Mouse (Mus musculus) erythroblast, embryonic 14.5 days (primary cell): Measurements from ENCODE around the gene Itga10. TPM values are rescaled to one million over a fixed set of nuclear protein-coding genes. Genes with fewer than 3 reads are reported as not detected.

Experiments
- H3K27me3 ChIP-seq: 2 replicates; pipeline ENCODE4 v1.6.1; 2012; ENCODE audit warnings: inconsistent platforms; ENCODE audit not compliant: control insufficient read depth
- H3K36me3 ChIP-seq: 2 replicates; pipeline ENCODE4 v1.6.1; 2012; ENCODE audit warnings: mild to moderate bottlenecking, inconsistent platforms; ENCODE audit not compliant: control insufficient read depth
- H3K4me1 ChIP-seq: 2 replicates; pipeline ENCODE4 v1.6.1; 2012; ENCODE audit warnings: inconsistent platforms; ENCODE audit not compliant: control insufficient read depth
- H3K4me3 ChIP-seq: replicated peaks from 2 replicates; pipeline ENCODE3; 2012; ENCODE audit warnings: moderate library complexity, mild to moderate bottlenecking, inconsistent platforms
- H3K9me3 ChIP-seq: 2 replicates; pipeline ENCODE4 v1.6.1; 2012; ENCODE audit warnings: low read length, inconsistent platforms, mixed read lengths; ENCODE audit not compliant: control insufficient read depth
- GATA1 ChIP-seq: IDR thresholded peaks from 2 replicates; pipeline ENCODE4 v1.6.1; 2012; ENCODE audit warnings: low read length, inconsistent platforms, mixed read lengths
- TAL1 ChIP-seq: IDR thresholded peaks from 3 replicates; pipeline ENCODE4 v1.6.1; 2012; ENCODE audit warnings: low read length, inconsistent platforms, mixed read lengths
- polyA plus RNA-seq: library from polyadenylated mRNA; stranded (reverse); fragments of >175 nt; gene quantifications from 2 replicates; pipeline ENCODE4 v1.2.3, GENCODE M21; 2012

Gene Itga10
- polyA plus RNA-seq, 1 experiment: not detected

GRCm38 (mm10) chr3:96673514-96673913 lies 28.1 kb downstream of the Itga10 start:
- peaks cover 12% of the 10 kb centered on the region for H3K4me1 ChIP-seq
- H3K9me3 ChIP-seq: no peaks in the 10 kb centered on the region
- no peak overlapping the region for H3K4me3 ChIP-seq
- TF ChIP-seq TAL1: no peak
- TF ChIP-seq GATA1: no peak
- H3K27me3 ChIP-seq: peaks cover 29% of the 10 kb centered on the region
- H3K36me3 ChIP-seq: no peaks in the 10 kb centered on the region

- peaks cover 20% of the 10 kb centered on the region for H3K4me1 ChIP-seq
Measured at GRCm38 (mm10) chr3:96674442-96674841, 29.1 kb downstream of the Itga10 start.

GRCm38 (mm10) chr3:96675171-96675570 lies 29.8 kb downstream of the Itga10 start:
- peaks cover 16% of the 10 kb centered on the region for H3K4me1 ChIP-seq
- no peaks in the 10 kb centered on the region for H3K9me3 ChIP-seq
- peaks cover 20% of the 10 kb centered on the region for H3K27me3 ChIP-seq
- no peaks in the 10 kb centered on the region for H3K36me3 ChIP-seq
- no peak overlapping the region for H3K4me3 ChIP-seq
- TF ChIP-seq TAL1 (no peak), GATA1 (no peak)

More at GRCm38 (mm10) chr3:96674442-96674841, 29.1 kb downstream of the Itga10 start:
- Histone ChIP-seq H3K36me3 (no peaks in the 10 kb centered on the region), H3K4me3 (no peak overlapping the region), H3K27me3 (peaks cover 27% of the 10 kb centered on the region), H3K9me3 (no peaks in the 10 kb centered on the region)
- TF ChIP-seq TAL1 (no peak), GATA1 (no peak)

- peaks cover 14% of the 10 kb centered on the region for H3K27me3 ChIP-seq
- H3K4me3 ChIP-seq: no peak overlapping the region
- no peaks in the 10 kb centered on the region for H3K9me3 ChIP-seq
- H3K36me3 ChIP-seq: no peaks in the 10 kb centered on the region
- TF ChIP-seq TAL1 (no peak), GATA1 (no peak)
- H3K4me1 ChIP-seq: peaks cover 15% of the 10 kb centered on the region
Measured at GRCm38 (mm10) chr3:96675690-96676089, 30.3 kb downstream of the Itga10 start.

GRCm38 (mm10) chr3:96678456-96678855 lies 33.1 kb downstream of the Itga10 start:
- peaks cover 14% of the 10 kb centered on the region for H3K27me3 ChIP-seq
- H3K4me1 ChIP-seq: peaks cover 17% of the 10 kb centered on the region
- TF ChIP-seq GATA1 (no peak), TAL1 (no peak)
- H3K4me3 ChIP-seq: no peak overlapping the region
- H3K36me3 ChIP-seq: no peaks in the 10 kb centered on the region
- H3K9me3 ChIP-seq: no peaks in the 10 kb centered on the region

GRCm38 (mm10) chr3:96679159-96679674 lies 33.8 kb downstream of the Itga10 start:
- no peak overlapping the region for H3K4me3 ChIP-seq
- no peaks in the 10 kb centered on the region for H3K36me3 ChIP-seq
- TF ChIP-seq TAL1 (no peak), GATA1 (no peak)
- no peaks in the 10 kb centered on the region for H3K9me3 ChIP-seq
- H3K27me3 ChIP-seq: peaks cover 21% of the 10 kb centered on the region
- H3K4me1 ChIP-seq: peaks cover 17% of the 10 kb centered on the region

GRCm38 (mm10) chr3:96680269-96680956 lies 35.0 kb downstream of the Itga10 start:
- peaks cover 20% of the 10 kb centered on the region for H3K4me1 ChIP-seq
- H3K9me3 ChIP-seq: no peaks in the 10 kb centered on the region
- TF ChIP-seq TAL1 (no peak), GATA1 (no peak)
- no peaks in the 10 kb centered on the region for H3K36me3 ChIP-seq
- no peak overlapping the region for H3K4me3 ChIP-seq
- H3K27me3 ChIP-seq: peaks cover 33% of the 10 kb centered on the region

GRCm38 (mm10) chr3:96683496-96683895 lies 38.1 kb downstream of the Itga10 start:
- H3K27me3 ChIP-seq: peaks cover 50% of the 10 kb centered on the region

GRCm38 (mm10) chr3:96684151-96684821 lies 38.9 kb downstream of the Itga10 start:
- no peaks in the 10 kb centered on the region for H3K36me3 ChIP-seq
- H3K4me1 ChIP-seq: peaks cover 12% of the 10 kb centered on the region
- no peaks in the 10 kb centered on the region for H3K9me3 ChIP-seq
- TF ChIP-seq TAL1 (no peak), GATA1 (no peak)
- H3K27me3 ChIP-seq: peaks cover 56% of the 10 kb centered on the region
- H3K4me3 ChIP-seq: no peak overlapping the region

More at GRCm38 (mm10) chr3:96683496-96683895, 38.1 kb downstream of the Itga10 start:
- Histone ChIP-seq H3K36me3 (no peaks in the 10 kb centered on the region), H3K9me3 (no peaks in the 10 kb centered on the region), H3K4me1 (peaks cover 20% of the 10 kb centered on the region), H3K4me3 (no peak overlapping the region)
- TF ChIP-seq TAL1 (no peak), GATA1 (no peak)
